8 mouse cellular contexts compared by ENCODE assay signal in the genomic region with DNA sequence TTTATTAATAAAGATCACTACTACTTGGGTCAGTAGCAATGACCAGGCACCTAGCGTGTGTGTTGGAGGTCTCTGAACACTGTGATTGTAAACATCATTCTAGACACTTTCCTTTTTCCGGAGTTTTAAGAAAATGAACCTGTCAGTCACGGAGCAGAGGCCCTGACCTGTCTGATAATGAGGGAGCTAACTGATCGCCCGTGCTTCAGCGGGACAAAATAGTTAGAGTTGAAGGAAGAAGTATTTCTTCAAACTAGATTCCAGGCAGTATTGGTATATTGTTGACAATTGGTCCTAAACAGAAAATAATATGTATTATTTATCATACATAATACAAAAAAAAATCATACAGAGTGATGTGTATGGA. TPM values are rescaled to one million over a fixed set of nuclear protein-coding genes. Genes with fewer than 3 reads are reported as not detected.
DNase-seq lines count a peak whose midpoint lies in the region; ATAC-seq and TF ChIP-seq lines count a peak whose summit lies in the region.

No protein-coding gene starts in this region.

- under 1% methylated on average over 6 of the region's 6 CpGs for WGBS in lung, postnatal 0 days
- under 1% methylated on average over 6 of the region's 6 CpGs for WGBS in embryonic facial prominence, embryonic 15.5 days
- whole genome bisulfite sequencing in limb, embryonic 11.5 days = 3% methylated on average over 6 of the region's 6 CpGs
- WGBS in small intestine, adult 2 months = under 1% methylated on average over 6 of the region's 6 CpGs

- H3K4me1 ChIP-seq in lung, postnatal 0 days (ENCODE audit: insufficient read depth, low read depth, low read length) = 0 out of 2 replicates have a peak, but pooled peaks cover 4% of the 10 kb centered on the region
- peaks cover 5% of the 10 kb centered on the region; the same call in 1 of the 2 replicates for H3K4me1 ChIP-seq in embryonic facial prominence, embryonic 15.5 days
- 0 out of 2 replicates have a peak, but pooled peaks cover 2% of the 10 kb centered on the region for H3K4me1 ChIP-seq in limb, embryonic 11.5 days (ENCODE audit: control insufficient read depth, insufficient read depth, low read length)
- H3K4me1 ChIP-seq in small intestine, adult 2 months (ENCODE audit: control insufficient read depth, insufficient read depth, insufficient read length, low read length) = peaks cover 2% of the 10 kb centered on the region; the same call in 1 of the 2 replicates

- ATAC-seq in lung, postnatal 0 days = no peak
- no peak for ATAC-seq in embryonic facial prominence, embryonic 15.5 days (ENCODE audit: insufficient number of reproducible peaks, low FRiP score, low TSS enrichment, low read depth)
- no peak for ATAC-seq in limb, embryonic 11.5 days (ENCODE audit: insufficient number of reproducible peaks, low FRiP score, low TSS enrichment, low read depth)

- H3K27me3 ChIP-seq in lung, postnatal 0 days (replicated peaks; ENCODE audit: insufficient read depth, low read length) = no peaks in the 10 kb centered on the region
- H3K27me3 ChIP-seq in embryonic facial prominence, embryonic 15.5 days = no peaks in the 10 kb centered on the region
- no peaks in the 10 kb centered on the region for H3K27me3 ChIP-seq in limb, embryonic 11.5 days (ENCODE audit: control insufficient read depth, insufficient read depth, low read length)
- no peaks in the 10 kb centered on the region for H3K27me3 ChIP-seq in small intestine, adult 2 months (ENCODE audit: control insufficient read depth, insufficient read depth, low read length)

- 0 out of 2 replicates have a peak, but pooled peaks cover 5% of the 10 kb centered on the region for H3K36me3 ChIP-seq in lung, postnatal 0 days (ENCODE audit: insufficient read depth, low read length)
- peaks cover 8% of the 10 kb centered on the region for H3K36me3 ChIP-seq in embryonic facial prominence, embryonic 15.5 days
- H3K36me3 ChIP-seq in limb, embryonic 11.5 days (ENCODE audit: control insufficient read depth, insufficient read depth, low read length) = no peaks in the 10 kb centered on the region
- peaks cover 6% of the 10 kb centered on the region; the same call in 1 of the 2 replicates for H3K36me3 ChIP-seq in small intestine, adult 2 months (ENCODE audit: control insufficient read depth, insufficient read depth, low read length)

- no peaks in the 10 kb centered on the region for H3K9me3 ChIP-seq in lung, postnatal 0 days (ENCODE audit: low read length)
- H3K9me3 ChIP-seq in embryonic facial prominence, embryonic 15.5 days (replicated peaks) = no peaks in the 10 kb centered on the region
- H3K9me3 ChIP-seq in limb, embryonic 11.5 days (ENCODE audit: control insufficient read depth, low read length) = no peaks in the 10 kb centered on the region

- H3K4me3 ChIP-seq in lung, postnatal 0 days (ENCODE audit: low read depth, low read length) = peak overlapping the region; percentile 98
- H3K4me3 ChIP-seq in embryonic facial prominence, embryonic 15.5 days (replicated peaks) = peak overlapping the region; percentile 99
- peak overlapping the region; percentile 98 for H3K4me3 ChIP-seq in limb, embryonic 11.5 days (ENCODE audit: low read depth, low read length)
- H3K4me3 ChIP-seq in small intestine, adult 2 months (ENCODE audit: low read depth, low read length) = peak overlapping the region; percentile 99

- DNase-seq in lung, postnatal 0 days (ENCODE audit: low spot score) = no peak
- DNase-seq in lung, adult 18-20 months = no peak
- no peak for DNase-seq in limb, embryonic 11.5 days (ENCODE audit: low spot score)
- no peak for DNase-seq in left cerebral cortex, adult 11 months (ENCODE audit: low spot score)
- DNase-seq in kidney, adult 18-20 months = no peak
- no peak for DNase-seq in right cerebral cortex, postnatal 14 days

- TF ChIP-seq POLR2A in small intestine, adult 2 months (IDR thresholded peaks at IDR 0.05; ENCODE audit: low read depth, low read length) = no peak

- TF ChIP-seq EP300 in lung, postnatal 0 days (IDR thresholded peaks at IDR 0.05) = no peak

- H3K9ac ChIP-seq in lung, postnatal 0 days (replicated peaks; ENCODE audit: low read depth) = peak overlapping the region; percentile 95
- peak overlapping the region; percentile 98 for H3K9ac ChIP-seq in embryonic facial prominence, embryonic 15.5 days
- H3K9ac ChIP-seq in limb, embryonic 11.5 days (ENCODE audit: low read length) = peak overlapping the region; percentile 96

- peak overlapping the region; percentile 58 for H3K4me2 ChIP-seq in lung, postnatal 0 days (replicated peaks; ENCODE audit: low read depth, low read length)
- peak overlapping the region; percentile 42 for H3K4me2 ChIP-seq in embryonic facial prominence, embryonic 15.5 days (replicated peaks)
- peak overlapping the region; percentile 60 for H3K4me2 ChIP-seq in limb, embryonic 11.5 days (ENCODE audit: low read depth, severe bottlenecking)

- no peak for TF ChIP-seq CTCF in lung, postnatal 0 days (IDR thresholded peaks at IDR 0.05)
- TF ChIP-seq CTCF in small intestine, adult 2 months (IDR thresholded peaks at IDR 0.05; ENCODE audit: extremely low read depth, insufficient read length, insufficient replicate concordance, low read depth, low read length) = no peak

- peak overlapping the region; percentile 88 for H3K27ac ChIP-seq in lung, postnatal 0 days (ENCODE audit: low read length)
- peak overlapping the region; percentile 84; the same call in 1 of the 2 replicates for H3K27ac ChIP-seq in embryonic facial prominence, embryonic 15.5 days (replicated peaks)
- H3K27ac ChIP-seq in limb, embryonic 11.5 days (replicated peaks; ENCODE audit: low read depth, low read length) = no peak overlapping the region
- H3K27ac ChIP-seq in small intestine, adult 2 months (ENCODE audit: insufficient read depth, low read depth, low read length) = peak overlapping the region; percentile 84

RNA-seq across cellular contexts. Expression of gene Dync1i2, which starts 0.8 kb away (rescaled TPM):
- 76.6 and 83.9 TPM in 2 replicates for polyA plus RNA-seq in lung, postnatal 0 days (2015; fragmentation: Nextera tagmentation; extraction: Ambion mirVana)
- 84.5 and 87.6 TPM in 2 replicates for polyA plus RNA-seq in embryonic facial prominence, embryonic 15.5 days (2015; fragmentation: Nextera tagmentation; extraction: Ambion mirVana)
- 128 and 140 TPM in 2 replicates for polyA plus RNA-seq in limb, embryonic 11.5 days (2014; fragmentation: Nextera tagmentation; extraction: Ambion mirVana)
- 3.2 and 6.3 TPM in 2 replicates for polyA plus RNA-seq in small intestine, adult 2 months (2012; rRNA removed)

Comparison
In these comparisons a context has a peak if more than half of its experiments do, and no peak if none do; other contexts are left out.
1. RNA of gene Dync1i2, which starts 0.8 kb away (polyA plus RNA-seq): 128 to 140 TPM in limb, embryonic 11.5 days, 84.5 to 87.6 TPM in embryonic facial prominence, embryonic 15.5 days and 76.6 to 83.9 TPM in lung, postnatal 0 days; 3.2 to 6.3 TPM in small intestine, adult 2 months; every median in the first group is over 10 times any median in the second.
2. Peak in every context shown above with its lines, with median percentiles within 50 percentile points of each other: H3K4me2 ChIP-seq, H3K4me3 ChIP-seq and H3K9ac ChIP-seq.